Mouse (Mus musculus): ENCODE results near the gene Parvg.
A peak's percentile ranks its signal among the peaks of the same experiment; 100 is the strongest.

The Parvg gene

GRCm38 (mm10) chr15:84351915-84352844, 28.4 kb downstream of the Parvg start:
- DNase-seq = peak; percentile 85

- DNase-seq = no peak
Measured at GRCm38 (mm10) chr15:84355081-84355480, 31.3 kb downstream of the Parvg start.

GRCm38 (mm10) chr15:84364746-84365145, 40.9 kb downstream of the Parvg start:
- no peak for DNase-seq

GRCm38 (mm10) chr15:84365675-84366381, 42.0 kb downstream of the Parvg start:
- DNase-seq = peak; percentile 3

GRCm38 (mm10) chr15:84366574-84366989, 42.8 kb downstream of the Parvg start:
- DNase-seq = peak; percentile 13

- DNase-seq = peak; percentile 5
Measured at GRCm38 (mm10) chr15:84367402-84367801, 43.6 kb downstream of the Parvg start.

GRCm38 (mm10) chr15:84372801-84373200, 49.0 kb downstream of the Parvg start:
- DNase-seq = peak; percentile 2

GRCm38 (mm10) chr15:84378734-84379133, 54.9 kb downstream of the Parvg start:
- peak; percentile 7 for DNase-seq

GRCm38 (mm10) chr15:84380181-84380580, 56.4 kb downstream of the Parvg start:
- peak; percentile 4 for DNase-seq

- peak; percentile 2 for DNase-seq
Measured at GRCm38 (mm10) chr15:84384066-84384465, 60.2 kb downstream of the Parvg start.

- peak; percentile 2 for DNase-seq
Measured at GRCm38 (mm10) chr15:84385995-84386565, 62.3 kb downstream of the Parvg start.

- peak; percentile 3 for DNase-seq
Measured at GRCm38 (mm10) chr15:84388698-84389131, 64.9 kb downstream of the Parvg start.

GRCm38 (mm10) chr15:84392131-84392530, 68.3 kb downstream of the Parvg start:
- DNase-seq = peak; percentile 5
